Mouse (Mus musculus): Measurements from ENCODE around the gene Rpl18a. TPM values are rescaled to one million over a fixed set of nuclear protein-coding genes. Genes with fewer than 3 reads are reported as not detected.

Rpl18a gene
- polyA plus RNA-seq, 1 experiment: 1,792 TPM

DNA sequence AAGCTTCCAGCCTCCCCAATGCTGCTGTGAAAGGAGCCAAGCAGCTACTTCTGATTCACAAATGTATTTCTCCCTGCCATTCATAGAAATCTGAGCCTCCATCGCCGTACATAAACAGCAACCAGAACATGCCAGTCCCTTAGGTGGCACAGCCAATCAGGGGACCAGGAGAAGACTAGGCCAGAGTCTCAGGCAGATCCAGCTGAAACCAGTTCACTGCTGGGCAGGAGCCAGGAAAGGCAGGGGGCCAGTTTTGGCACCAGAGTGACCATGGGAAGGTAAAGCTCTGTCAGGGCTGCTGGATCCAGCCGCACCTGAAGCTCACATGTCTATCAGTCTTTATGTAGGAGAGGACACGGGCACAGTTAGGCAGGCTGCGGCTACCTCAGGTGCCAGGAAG lies 6.6 kb downstream of the Rpl18a start:
- Histone ChIP-seq H3K4me1 (ENCODE audit: control insufficient read depth, insufficient read depth, low read length) (no peaks in the 10 kb centered on the region), H3K4me3 (ENCODE audit: insufficient read depth, low read length) (no peak overlapping the region), H3K27ac (ENCODE audit: insufficient read depth, low read length) (no peak overlapping the region)
- TF ChIP-seq POLR2A (IDR thresholded peaks at IDR 0.05; ENCODE audit: low read depth, low read length) (no peak), CTCF (IDR thresholded peaks at IDR 0.05; ENCODE audit: borderline replicate concordance, insufficient read depth, low read length) (no peak)

DNA sequence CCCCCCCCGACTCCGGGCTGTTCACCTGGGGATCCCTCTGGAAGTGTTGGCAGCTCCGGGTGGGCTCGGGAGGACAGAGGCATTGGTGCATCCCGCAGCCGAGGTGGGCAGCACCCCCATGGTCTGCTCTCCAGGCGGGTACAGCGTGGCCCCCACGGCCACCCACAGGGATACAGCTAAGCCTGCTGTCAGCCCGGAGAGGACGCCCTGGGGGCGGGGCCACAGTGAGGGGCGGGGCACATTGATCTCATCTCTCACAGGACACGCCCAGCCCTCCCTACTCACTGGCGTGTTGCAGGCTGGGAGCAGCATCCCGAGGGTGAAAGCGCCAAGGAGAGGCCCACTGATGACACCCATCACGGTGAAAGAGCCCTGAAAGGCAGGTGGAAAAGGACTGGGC lies 9.5 kb downstream of the Rpl18a start:
- TF ChIP-seq CTCF (IDR thresholded peaks at IDR 0.05; ENCODE audit: borderline replicate concordance, insufficient read depth, low read length) (no peak), POLR2A (IDR thresholded peaks at IDR 0.05; ENCODE audit: low read depth, low read length) (no peak)
- Histone ChIP-seq H3K4me3 (ENCODE audit: insufficient read depth, low read length) (no peak overlapping the region), H3K4me1 (ENCODE audit: control insufficient read depth, insufficient read depth, low read length) (no peaks in the 10 kb centered on the region), H3K27ac (ENCODE audit: insufficient read depth, low read length) (no peak overlapping the region)

DNA sequence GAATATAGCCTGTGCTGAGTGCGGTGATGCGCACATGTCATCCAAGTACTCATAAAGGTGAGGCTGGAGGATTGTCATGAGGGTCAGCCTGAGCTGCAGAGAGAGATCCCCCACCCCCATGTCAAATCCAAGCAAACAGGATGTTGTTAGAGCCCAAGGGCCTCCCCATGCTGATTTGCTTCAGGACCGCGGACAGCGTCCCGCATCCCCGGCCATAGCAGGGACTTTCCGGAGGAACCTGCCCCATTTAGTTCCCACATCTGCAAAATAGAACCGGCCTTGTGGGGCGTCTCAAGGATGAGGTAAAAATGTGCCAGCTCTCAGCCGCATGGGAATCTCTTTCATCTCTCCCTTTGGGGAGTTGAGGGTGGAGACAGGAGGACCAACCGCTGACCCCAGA lies 11.6 kb downstream of the Rpl18a start:
- TF ChIP-seq POLR2A (IDR thresholded peaks at IDR 0.05; ENCODE audit: low read depth, low read length): no peak
- TF ChIP-seq CTCF (IDR thresholded peaks at IDR 0.05; ENCODE audit: borderline replicate concordance, insufficient read depth, low read length): no peak
- no peak overlapping the region for H3K27ac ChIP-seq (ENCODE audit: insufficient read depth, low read length)
- no peak overlapping the region for H3K4me3 ChIP-seq (ENCODE audit: insufficient read depth, low read length)
- H3K4me1 ChIP-seq (ENCODE audit: control insufficient read depth, insufficient read depth, low read length): peaks cover 3% of the 10 kb centered on the region

DNA sequence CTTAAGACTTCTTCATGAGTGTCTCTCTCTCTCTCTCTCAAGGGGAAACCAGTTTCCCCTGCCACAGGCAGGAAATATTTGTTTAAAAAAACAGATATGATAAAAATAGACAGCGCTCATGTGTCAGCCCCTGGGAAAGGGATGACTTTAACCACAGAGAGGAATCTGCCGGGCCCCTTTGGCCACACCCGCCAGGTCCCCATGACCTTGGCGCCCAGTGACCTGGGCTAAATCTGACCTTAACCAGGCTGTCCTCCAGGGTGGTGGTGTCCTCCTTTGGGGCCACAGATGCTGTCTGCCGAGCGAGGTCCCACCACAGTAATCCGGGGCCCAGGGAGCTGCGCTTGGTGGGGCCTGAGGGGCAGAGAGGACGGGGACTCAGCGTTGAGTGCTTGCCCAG lies 12.5 kb downstream of the Rpl18a start:
- TF ChIP-seq POLR2A (IDR thresholded peaks at IDR 0.05; ENCODE audit: low read depth, low read length) (no peak), CTCF (IDR thresholded peaks at IDR 0.05; ENCODE audit: borderline replicate concordance, insufficient read depth, low read length) (no peak)
- Histone ChIP-seq H3K4me1 (ENCODE audit: control insufficient read depth, insufficient read depth, low read length) (peaks cover 3% of the 10 kb centered on the region), H3K4me3 (ENCODE audit: insufficient read depth, low read length) (no peak overlapping the region), H3K27ac (ENCODE audit: insufficient read depth, low read length) (no peak overlapping the region)

DNA sequence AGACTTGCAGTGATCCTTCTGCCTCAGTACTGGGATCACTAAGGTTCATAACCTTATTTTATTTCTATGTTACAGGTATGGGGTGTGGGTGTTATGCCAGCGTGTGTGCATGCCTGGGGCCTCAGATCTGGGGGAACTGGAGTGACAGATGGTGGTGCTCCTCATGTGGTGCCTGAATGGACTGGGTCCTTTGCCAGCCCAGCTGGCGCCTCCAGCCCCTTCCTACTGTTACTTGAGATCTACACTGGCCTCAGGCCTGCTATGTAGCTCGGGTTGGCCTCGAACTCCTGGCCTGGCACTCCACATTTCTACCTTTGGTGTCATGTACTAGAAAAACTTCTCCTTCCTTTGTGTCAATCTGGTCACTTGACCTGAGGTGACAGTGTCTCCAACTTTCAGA lies 13.0 kb downstream of the Rpl18a start:
- TF ChIP-seq CTCF (IDR thresholded peaks at IDR 0.05; ENCODE audit: borderline replicate concordance, insufficient read depth, low read length): no peak
- TF ChIP-seq POLR2A (IDR thresholded peaks at IDR 0.05; ENCODE audit: low read depth, low read length): no peak
- Histone ChIP-seq H3K4me3 (ENCODE audit: insufficient read depth, low read length) (no peak overlapping the region), H3K27ac (ENCODE audit: insufficient read depth, low read length) (no peak overlapping the region), H3K4me1 (ENCODE audit: control insufficient read depth, insufficient read depth, low read length) (peaks cover 3% of the 10 kb centered on the region)

DNA sequence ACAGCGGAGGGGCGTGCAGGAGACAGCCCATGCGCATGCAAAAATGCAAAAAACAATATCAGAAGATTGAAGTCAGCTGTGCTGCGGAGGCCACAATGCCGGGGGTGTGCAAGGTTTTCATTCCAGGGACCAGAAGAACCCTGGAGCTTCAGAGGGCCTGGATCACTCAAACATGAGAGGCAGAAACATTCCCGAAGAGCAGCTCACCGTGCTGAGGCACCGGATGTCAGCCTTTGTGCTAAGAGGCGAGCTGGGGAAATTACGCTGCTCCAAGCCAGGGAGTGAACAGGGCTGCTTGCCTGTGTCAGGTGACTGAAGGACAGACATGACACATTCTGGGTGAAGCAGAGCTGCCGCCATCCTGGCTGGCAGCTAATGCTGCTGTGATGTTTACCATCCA lies 16.7 kb downstream of the Rpl18a start:
- H3K27ac ChIP-seq (ENCODE audit: insufficient read depth, low read length): peak overlapping the region; percentile 84
- TF ChIP-seq POLR2A (IDR thresholded peaks at IDR 0.05; ENCODE audit: low read depth, low read length) (no peak), CTCF (IDR thresholded peaks at IDR 0.05; ENCODE audit: borderline replicate concordance, insufficient read depth, low read length) (no peak)
- H3K4me3 ChIP-seq (ENCODE audit: insufficient read depth, low read length): no peak overlapping the region
- peaks cover 3% of the 10 kb centered on the region for H3K4me1 ChIP-seq (ENCODE audit: control insufficient read depth, insufficient read depth, low read length)

DNA sequence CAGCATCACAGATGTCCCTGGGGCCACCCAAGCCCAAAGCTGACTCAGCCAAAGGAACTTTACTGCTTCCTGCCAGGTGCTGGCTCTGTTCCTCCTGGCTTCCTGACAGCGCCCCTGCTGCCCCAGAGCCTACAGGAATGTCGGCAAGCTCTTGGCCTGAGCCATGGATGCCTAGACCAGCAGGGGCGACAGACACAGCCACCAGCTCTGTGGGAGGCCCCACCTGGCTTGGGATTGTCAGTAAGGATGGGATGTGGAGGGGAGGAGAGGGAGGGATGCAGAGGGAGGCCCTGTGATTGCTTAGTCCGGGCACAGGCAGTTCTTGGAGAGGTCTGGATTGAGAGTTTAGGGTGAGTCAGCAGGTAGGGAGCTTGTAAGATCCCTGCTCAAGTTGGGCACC lies 17.1 kb downstream of the Rpl18a start:
- Histone ChIP-seq H3K4me3 (ENCODE audit: insufficient read depth, low read length) (no peak overlapping the region), H3K4me1 (ENCODE audit: control insufficient read depth, insufficient read depth, low read length) (peaks cover 3% of the 10 kb centered on the region), H3K27ac (ENCODE audit: insufficient read depth, low read length) (peak overlapping the region; percentile 84)
- TF ChIP-seq CTCF (IDR thresholded peaks at IDR 0.05; ENCODE audit: borderline replicate concordance, insufficient read depth, low read length) (no peak), POLR2A (IDR thresholded peaks at IDR 0.05; ENCODE audit: low read depth, low read length) (no peak)

DNA sequence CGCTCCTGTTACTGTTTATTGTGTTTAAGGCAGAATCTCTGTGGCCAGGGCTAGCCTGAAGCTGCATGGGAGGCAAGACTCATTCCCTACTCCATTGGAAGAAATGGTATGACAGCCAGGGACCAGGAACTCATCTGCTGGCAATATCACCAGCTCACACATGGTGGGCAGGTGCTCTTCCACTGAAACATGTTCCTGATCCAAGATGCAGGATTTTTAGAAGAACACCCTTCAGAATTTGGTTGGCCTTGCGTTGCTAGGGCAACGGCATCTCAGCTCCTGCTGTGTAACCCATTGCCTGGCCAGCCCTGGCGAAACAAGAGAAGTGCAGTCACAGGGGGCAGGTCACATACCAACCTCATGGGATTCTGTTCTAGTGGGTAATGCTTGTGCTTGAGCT lies 17.7 kb downstream of the Rpl18a start:
- H3K4me1 ChIP-seq (ENCODE audit: control insufficient read depth, insufficient read depth, low read length): peaks cover 3% of the 10 kb centered on the region
- TF ChIP-seq POLR2A (IDR thresholded peaks at IDR 0.05; ENCODE audit: low read depth, low read length) (no peak), CTCF (IDR thresholded peaks at IDR 0.05; ENCODE audit: borderline replicate concordance, insufficient read depth, low read length) (no peak)

DNA sequence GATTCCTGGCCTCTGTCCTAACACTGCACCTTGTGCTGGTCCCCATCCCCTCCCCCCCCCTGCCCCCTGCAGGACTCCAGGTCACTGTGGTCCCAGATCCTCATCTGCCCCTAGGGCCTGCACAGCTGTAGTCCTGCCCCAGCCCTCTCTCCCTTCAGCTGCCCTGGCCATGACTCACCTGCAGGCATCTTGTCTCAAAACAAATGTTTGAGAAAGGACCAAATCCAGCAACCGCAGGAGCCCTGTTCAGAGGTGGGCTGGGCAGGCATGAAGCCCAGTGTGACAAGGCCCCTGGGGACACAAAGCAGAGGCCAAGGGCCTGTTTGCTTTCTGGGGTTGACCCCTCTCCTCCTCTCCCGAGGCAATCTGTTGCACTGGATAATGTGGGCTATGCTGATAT lies 19.0 kb downstream of the Rpl18a start:
- H3K4me1 ChIP-seq (ENCODE audit: control insufficient read depth, insufficient read depth, low read length): peaks cover 3% of the 10 kb centered on the region
- no peak overlapping the region for H3K4me3 ChIP-seq (ENCODE audit: insufficient read depth, low read length)
- TF ChIP-seq CTCF (IDR thresholded peaks at IDR 0.05; ENCODE audit: borderline replicate concordance, insufficient read depth, low read length) (no peak), POLR2A (IDR thresholded peaks at IDR 0.05; ENCODE audit: low read depth, low read length) (no peak)
- H3K27ac ChIP-seq (ENCODE audit: insufficient read depth, low read length): no peak overlapping the region

More for the DNA sequence above, 17.7 kb downstream of the Rpl18a start:
- Histone ChIP-seq H3K4me3 (ENCODE audit: insufficient read depth, low read length) (no peak overlapping the region), H3K27ac (ENCODE audit: insufficient read depth, low read length) (peak overlapping the region; percentile 84)

DNA sequence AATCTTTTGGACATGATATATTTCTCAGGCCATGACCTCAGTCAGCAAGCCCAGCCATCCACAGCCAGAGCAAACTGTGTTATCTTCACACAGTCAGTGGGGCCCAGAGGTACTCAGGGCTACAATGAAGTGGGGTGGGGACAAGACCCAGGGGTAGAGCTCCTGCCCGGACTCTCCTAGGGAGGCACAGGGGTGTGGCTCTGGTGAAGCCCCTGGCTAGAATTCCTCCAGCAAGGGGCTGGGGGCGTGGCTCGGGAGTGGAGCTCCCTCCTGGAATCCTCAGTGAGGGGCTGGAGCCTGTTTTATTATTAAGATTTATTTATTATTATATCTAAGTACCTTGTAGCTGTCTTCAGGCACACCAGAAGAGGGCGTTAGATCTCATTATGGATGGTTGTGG lies 20.8 kb downstream of the Rpl18a start:
- TF ChIP-seq POLR2A (IDR thresholded peaks at IDR 0.05; ENCODE audit: low read depth, low read length) (no peak), CTCF (IDR thresholded peaks at IDR 0.05; ENCODE audit: borderline replicate concordance, insufficient read depth, low read length) (no peak)
- no peak overlapping the region for H3K27ac ChIP-seq (ENCODE audit: insufficient read depth, low read length)
- H3K4me3 ChIP-seq (ENCODE audit: insufficient read depth, low read length): no peak overlapping the region
- H3K4me1 ChIP-seq (ENCODE audit: control insufficient read depth, insufficient read depth, low read length): peaks cover 3% of the 10 kb centered on the region

DNA sequence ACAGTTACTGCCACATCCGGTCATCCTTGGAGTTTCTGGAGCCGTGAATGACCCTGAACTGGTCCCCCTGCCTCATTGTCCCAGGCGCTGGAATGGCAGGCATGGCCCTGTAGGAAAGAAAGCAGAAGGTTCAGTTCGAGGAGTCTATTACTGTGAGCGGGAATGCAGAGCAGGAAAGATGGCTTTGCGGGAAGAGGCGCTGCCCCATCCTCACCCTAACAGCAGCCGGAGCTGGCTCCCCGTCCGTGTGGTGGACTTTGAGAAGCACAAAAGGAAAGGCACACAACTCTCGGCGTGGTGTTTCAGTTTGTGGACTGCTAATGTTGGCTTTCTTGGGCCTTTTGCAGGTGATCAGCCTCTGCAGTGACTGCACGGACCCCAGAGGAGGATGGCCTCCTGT lies 22.8 kb downstream of the Rpl18a start:
- H3K4me3 ChIP-seq (ENCODE audit: insufficient read depth, low read length): no peak overlapping the region
- TF ChIP-seq CTCF (IDR thresholded peaks at IDR 0.05; ENCODE audit: borderline replicate concordance, insufficient read depth, low read length) (no peak), POLR2A (IDR thresholded peaks at IDR 0.05; ENCODE audit: low read depth, low read length) (no peak)
- H3K4me1 ChIP-seq (ENCODE audit: control insufficient read depth, insufficient read depth, low read length): no peaks in the 10 kb centered on the region
- no peak overlapping the region for H3K27ac ChIP-seq (ENCODE audit: insufficient read depth, low read length)
